In the genomic region with DNA sequence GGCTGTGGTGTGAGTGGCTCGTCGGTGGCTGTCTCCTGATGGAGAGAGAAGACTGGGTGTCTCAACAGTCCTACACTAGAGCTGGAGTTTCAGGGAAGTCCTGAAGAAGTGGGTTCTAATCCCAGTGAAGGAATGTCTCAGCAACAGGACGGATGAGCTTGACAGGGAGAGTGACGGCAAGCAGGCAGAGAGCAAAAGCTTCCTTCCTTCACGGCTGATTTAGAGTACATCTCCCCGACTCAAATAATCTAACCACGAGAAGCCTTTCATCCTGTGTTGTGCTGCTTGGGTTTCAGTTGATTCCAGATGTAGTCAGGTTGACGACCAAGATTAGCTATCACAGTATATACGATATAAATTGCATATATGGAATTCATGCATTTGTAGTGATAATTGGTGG, we compare ENCODE assay signal across 12 mouse cellular contexts.
"Had no signal": no experiment of that assay in that cellular context is flagged by ENCODE, and none has a peak within 500 bp of the region (broad histone marks: within the 10 kb centered on the region; RNA-seq: fewer than 3 reads in every experiment).

No protein-coding gene starts in this region.

- H3K27me3 ChIP-seq: limb, embryonic 13.5 days; liver, embryonic 15.5 days; neural tube, embryonic 12.5 days had no signal

- H3K4me2 ChIP-seq: limb, embryonic 13.5 days; liver, embryonic 15.5 days; neural tube, embryonic 12.5 days had no signal

- DNase-seq: kidney, adult 18-20 months; kidney, postnatal 10 days; left cerebral cortex, postnatal 4 days; lung, adult 2 months; midbrain, embryonic 14.5 days; right cerebral cortex, postnatal 4 days; thymus, postnatal 36 days had no signal

- ATAC-seq: lung, postnatal 0 days had no signal

- H3K27ac ChIP-seq: limb, embryonic 13.5 days; liver, embryonic 15.5 days; neural tube, embryonic 12.5 days had no signal

- H3K9ac ChIP-seq: limb, embryonic 13.5 days; liver, embryonic 15.5 days; neural tube, embryonic 12.5 days had no signal

- H3K4me1 ChIP-seq: neural tube, embryonic 12.5 days had no signal

- H3K4me3 ChIP-seq: limb, embryonic 13.5 days; liver, embryonic 15.5 days; myocyte; neural tube, embryonic 12.5 days had no signal

- H3K9me3 ChIP-seq: limb, embryonic 13.5 days; liver, embryonic 15.5 days; neural tube, embryonic 12.5 days had no signal
